Mouse (Mus musculus) adrenal gland, adult 10 weeks (tissue): ENCODE data around the gene Gm9639. TPM values are rescaled to one million over a fixed set of nuclear protein-coding genes. Genes with fewer than 3 reads are reported as not detected.

Experiments
- polyA plus RNA-seq: library from polyadenylated mRNA; stranded (reverse); fragments of 350-450 nt; fragmentation: Illumina TruSeq; extraction: RNeasy Lipid Tissue Mini Kit (QIAGEN cat#74804); gene quantifications from one replicate; pipeline ENCODE4 v1.2.3, GENCODE M21; 2014; ENCODE audit warnings: low read depth, low replicate concordance

The Gm9639 gene
- polyA plus RNA-seq = not detected

GRCm38 (mm10) chr10:77794976-77795375 is at the start of gene Gm9639:
Gene Gm9639, minus strand, starts transcription at chr10:77795076.

GRCm38 (mm10) chr10:77835647-77836046 is 40.8 kb upstream of the Gm9639 start, which contains the start of gene Krtap10-10:
Gene Krtap10-10, plus strand, starts transcription at chr10:77835947.

GRCm38 (mm10) chr10:77826951-77827350 is 32.1 kb upstream of the Gm9639 start, which contains the start of gene Krtap10-4:
Gene Krtap10-4, minus strand, starts transcription at chr10:77827095.

GRCm38 (mm10) chr10:77814382-77814781 is 19.5 kb upstream of the Gm9639 start, which contains the start of gene Gm2696:
Gene Gm2696, plus strand, starts transcription at chr10:77814682.

GRCm38 (mm10) chr10:77811743-77812142 is 16.9 kb upstream of the Gm9639 start, which contains the start of gene Gm9507:
Gene Gm9507, minus strand, starts transcription at chr10:77811843.

GRCm38 (mm10) chr10:77798921-77799508 is 4.1 kb upstream of the Gm9639 start, which contains the start of gene Gm19668:
Gene Gm19668, minus strand, starts transcription at chr10:77799133.

GRCm38 (mm10) chr10:77787876-77788275 is 7.0 kb downstream of the Gm9639 start, which contains the start of gene Gm7137:
Gene Gm7137, minus strand, starts transcription at chr10:77788200.

GRCm38 (mm10) chr10:77782442-77782841 is 12.4 kb downstream of the Gm9639 start, which contains the start of gene Gm3250:
Gene Gm3250, minus strand, starts transcription at chr10:77782542.

GRCm38 (mm10) chr10:77776844-77777243 is 18.0 kb downstream of the Gm9639 start, which contains the start of gene Gm7138:
Gene Gm7138, minus strand, starts transcription at chr10:77776944.

GRCm38 (mm10) chr10:77771225-77771624 is 23.7 kb downstream of the Gm9639 start, which contains the start of gene Gm3238:
Gene Gm3238, minus strand, starts transcription at chr10:77771325.

GRCm38 (mm10) chr10:77759582-77759981 is 35.3 kb downstream of the Gm9639 start, which contains the start of gene Gm3233:
Gene Gm3233, minus strand, starts transcription at chr10:77759682.

GRCm38 (mm10) chr10:77751254-77751653 is 43.6 kb downstream of the Gm9639 start, which contains the start of gene Gm9736:
Gene Gm9736, minus strand, starts transcription at chr10:77751354.

Other genes starting within 250 kb of the Gm9639 start
- 126 TPM for gene Pttg1ip, start 213.4 kb downstream of the Gm9639 start, polyA plus RNA-seq
- 72.3 TPM for gene Sumo3, start 189.0 kb downstream of the Gm9639 start, polyA plus RNA-seq
- gene Gm49325, start 188.9 kb downstream of the Gm9639 start, polyA plus RNA-seq = 6.2 TPM
- 11.6 TPM for gene Ube2g2, start 172.8 kb downstream of the Gm9639 start, polyA plus RNA-seq
- gene Tspear, start 108.5 kb downstream of the Gm9639 start, polyA plus RNA-seq = not detected
- gene Gm19402, start 104.3 kb downstream of the Gm9639 start, polyA plus RNA-seq = not detected
- not detected for gene Gm9508, start 97.8 kb downstream of the Gm9639 start, polyA plus RNA-seq
- gene Gm10272, start 88.5 kb downstream of the Gm9639 start, polyA plus RNA-seq = not detected
- gene Gm10024, start 83.6 kb downstream of the Gm9639 start, polyA plus RNA-seq = not detected
- gene Gm10142, start 79.3 kb downstream of the Gm9639 start, polyA plus RNA-seq = not detected
- gene Krtap12-1, start 74.5 kb downstream of the Gm9639 start, polyA plus RNA-seq = not detected
- not detected for gene Gm10100, start 68.6 kb downstream of the Gm9639 start, polyA plus RNA-seq
- gene Gm18596, start 52.4 kb downstream of the Gm9639 start, polyA plus RNA-seq = not detected
- not detected for gene Gm9736, start 43.7 kb downstream of the Gm9639 start, polyA plus RNA-seq
- gene Gm3233, start 35.4 kb downstream of the Gm9639 start, polyA plus RNA-seq = not detected
- gene Gm3238, start 23.8 kb downstream of the Gm9639 start, polyA plus RNA-seq = not detected
- not detected for gene Gm7138, start 18.1 kb downstream of the Gm9639 start, polyA plus RNA-seq
- gene Gm3250, start 12.5 kb downstream of the Gm9639 start, polyA plus RNA-seq = not detected
- gene Gm7137, start 6.9 kb downstream of the Gm9639 start, polyA plus RNA-seq = not detected
- gene Gm19668, start 4.1 kb upstream of the Gm9639 start, polyA plus RNA-seq = not detected
- not detected for gene Gm9507, start 16.8 kb upstream of the Gm9639 start, polyA plus RNA-seq
- gene Gm2696, start 19.6 kb upstream of the Gm9639 start, polyA plus RNA-seq = not detected
- gene Krtap10-4, start 32.0 kb upstream of the Gm9639 start, polyA plus RNA-seq = not detected
- gene Krtap10-10, start 40.9 kb upstream of the Gm9639 start, polyA plus RNA-seq = not detected
- gene Gm36176, start 51.7 kb upstream of the Gm9639 start, polyA plus RNA-seq = not detected
- gene Gm10318, start 57.8 kb upstream of the Gm9639 start, polyA plus RNA-seq = not detected
- not detected for gene Gm3285, start 66.9 kb upstream of the Gm9639 start, polyA plus RNA-seq
- 1.7 TPM for gene Lrrc3, start 107.5 kb upstream of the Gm9639 start, polyA plus RNA-seq
- not detected for gene Trpm2, start 175.5 kb upstream of the Gm9639 start, polyA plus RNA-seq
- gene 1810043G02Rik, start 183.4 kb upstream of the Gm9639 start, polyA plus RNA-seq = 1.6 TPM
- 2.0 TPM for gene Pfkl, start 215.0 kb upstream of the Gm9639 start, polyA plus RNA-seq
- gene Dnmt3l, start 246.9 kb upstream of the Gm9639 start, polyA plus RNA-seq = 39.4 TPM
- not detected for gene Aire, start 248.5 kb upstream of the Gm9639 start, polyA plus RNA-seq